Mouse (Mus musculus): ENCODE measurements at regions not wholly inside any gene's neighbourhood (a gene's known extent, or its start where the extent isn't known, plus 50 kb on each side); places are given as distances from the start of the nearest gene placed in this dataset.
A peak's percentile ranks its signal among the peaks of the same experiment; 100 is the strongest.

- Histone ChIP-seq H3K4me3 (replicated peaks) (no peak overlapping the region), H3K4me1 (no peaks in the 10 kb centered on the region), H3K9ac (replicated peaks) (no peak overlapping the region), H3K27me3 (replicated peaks) (no peaks in the 10 kb centered on the region), H3K36me3 (no peaks in the 10 kb centered on the region), H3K27ac (replicated peaks) (no peak overlapping the region), H3K9me3 (replicated peaks) (no peaks in the 10 kb centered on the region), H3K4me2 (no peak overlapping the region)
- WGBS = 74% methylated on average over 4 of the region's 4 CpGs
- ATAC-seq (ENCODE audit: low FRiP score) = no peak
Observed at GRCm38 (mm10) chr11:19659511-19659910, 264.7 kb upstream of the Spred2 start.

- Histone ChIP-seq H3K9ac (replicated peaks) (no peak overlapping the region), H3K9me3 (replicated peaks) (no peaks in the 10 kb centered on the region), H3K36me3 (no peaks in the 10 kb centered on the region), H3K27ac (replicated peaks) (no peak overlapping the region), H3K4me3 (replicated peaks) (no peak overlapping the region), H3K27me3 (replicated peaks) (no peaks in the 10 kb centered on the region), H3K4me1 (peaks cover 6% of the 10 kb centered on the region), H3K4me2 (no peak overlapping the region)
- WGBS = 91% methylated on average over 4 of the region's 4 CpGs
- no peak for ATAC-seq (ENCODE audit: low FRiP score)
Observed at GRCm38 (mm10) chr11:19666732-19667131, 257.4 kb upstream of the Spred2 start.

GRCm38 (mm10) chr11:19670853-19671530, 253.2 kb upstream of the Spred2 start:
- 28% methylated on average over 13 of the region's 13 CpGs for WGBS
- peak; percentile 82 for ATAC-seq (ENCODE audit: low FRiP score)

GRCm38 (mm10) chr11:19673012-19673411, 251.2 kb upstream of the Spred2 start:
- Histone ChIP-seq H3K27ac (replicated peaks) (no peak overlapping the region), H3K4me1 (peaks cover 6% of the 10 kb centered on the region), H3K27me3 (replicated peaks) (no peaks in the 10 kb centered on the region), H3K4me2 (no peak overlapping the region), H3K9ac (replicated peaks) (no peak overlapping the region), H3K4me3 (replicated peaks) (no peak overlapping the region), H3K36me3 (no peaks in the 10 kb centered on the region), H3K9me3 (replicated peaks) (no peaks in the 10 kb centered on the region)
- ATAC-seq (ENCODE audit: low FRiP score) = no peak
- 44% methylated on average over 1 of the region's 1 CpGs for WGBS

More at GRCm38 (mm10) chr11:19670853-19671530, 253.2 kb upstream of the Spred2 start:
- no peaks in the 10 kb centered on the region for H3K9me3 ChIP-seq (replicated peaks)
- H3K9ac ChIP-seq (replicated peaks) = no peak overlapping the region
- H3K27ac ChIP-seq (replicated peaks) = no peak overlapping the region
- no peak overlapping the region for H3K4me2 ChIP-seq
- H3K27me3 ChIP-seq (replicated peaks) = no peaks in the 10 kb centered on the region
- no peaks in the 10 kb centered on the region for H3K36me3 ChIP-seq
- peaks cover 6% of the 10 kb centered on the region for H3K4me1 ChIP-seq
- H3K4me3 ChIP-seq (replicated peaks) = no peak overlapping the region

- 91% methylated on average over 1 of the region's 1 CpGs for WGBS
- no peaks in the 10 kb centered on the region for H3K27me3 ChIP-seq (replicated peaks)
- H3K4me2 ChIP-seq = no peak overlapping the region
- H3K4me1 ChIP-seq = peaks cover 7% of the 10 kb centered on the region; the same call in 1 of the 2 replicates
- H3K9ac ChIP-seq (replicated peaks) = no peak overlapping the region
- no peak overlapping the region for H3K27ac ChIP-seq (replicated peaks)
- no peaks in the 10 kb centered on the region for H3K36me3 ChIP-seq
- no peak overlapping the region for H3K4me3 ChIP-seq (replicated peaks)
- no peak for ATAC-seq (ENCODE audit: low FRiP score)
- H3K9me3 ChIP-seq (replicated peaks) = no peaks in the 10 kb centered on the region
Observed at GRCm38 (mm10) chr11:19676514-19676913, 247.7 kb upstream of the Spred2 start.

GRCm38 (mm10) chr11:19679041-19679440, 245.1 kb upstream of the Spred2 start:
- no peak overlapping the region for H3K27ac ChIP-seq (replicated peaks)
- H3K27me3 ChIP-seq (replicated peaks) = no peaks in the 10 kb centered on the region
- no peak for ATAC-seq (ENCODE audit: low FRiP score)
- no peaks in the 10 kb centered on the region for H3K9me3 ChIP-seq (replicated peaks)
- peaks cover 7% of the 10 kb centered on the region; the same call in 1 of the 2 replicates for H3K4me1 ChIP-seq
- no peak overlapping the region for H3K9ac ChIP-seq (replicated peaks)
- no peak overlapping the region for H3K4me3 ChIP-seq (replicated peaks)
- H3K36me3 ChIP-seq = no peaks in the 10 kb centered on the region
- WGBS = 34% methylated on average over 2 of the region's 2 CpGs
- H3K4me2 ChIP-seq = no peak overlapping the region

- ATAC-seq (ENCODE audit: low FRiP score) = peak; percentile 80
- H3K27me3 ChIP-seq (replicated peaks) = no peaks in the 10 kb centered on the region
- H3K4me3 ChIP-seq (replicated peaks) = no peak overlapping the region
- 27% methylated on average over 5 of the region's 5 CpGs for WGBS
- peaks cover 7% of the 10 kb centered on the region; the same call in 1 of the 2 replicates for H3K4me1 ChIP-seq
- no peak overlapping the region for H3K9ac ChIP-seq (replicated peaks)
- no peaks in the 10 kb centered on the region for H3K36me3 ChIP-seq
- no peak overlapping the region for H3K27ac ChIP-seq (replicated peaks)
- no peak overlapping the region for H3K4me2 ChIP-seq
- H3K9me3 ChIP-seq (replicated peaks) = no peaks in the 10 kb centered on the region
Observed at GRCm38 (mm10) chr11:19679669-19680068, 244.5 kb upstream of the Spred2 start.

GRCm38 (mm10) chr11:19701198-19701597, 223.0 kb upstream of the Spred2 start:
- no peaks in the 10 kb centered on the region for H3K27me3 ChIP-seq (replicated peaks)
- 66% methylated on average over 3 of the region's 3 CpGs for WGBS
- ATAC-seq (ENCODE audit: low FRiP score) = no peak

GRCm38 (mm10) chr11:19708821-19709220, 215.4 kb upstream of the Spred2 start:
- WGBS = 74% methylated on average over 6 of the region's 6 CpGs
- Histone ChIP-seq H3K4me2 (no peak overlapping the region), H3K27me3 (replicated peaks) (no peaks in the 10 kb centered on the region), H3K4me3 (replicated peaks) (no peak overlapping the region), H3K36me3 (no peaks in the 10 kb centered on the region), H3K27ac (replicated peaks) (no peak overlapping the region), H3K9me3 (replicated peaks) (no peaks in the 10 kb centered on the region), H3K9ac (replicated peaks) (no peak overlapping the region), H3K4me1 (peaks cover 6% of the 10 kb centered on the region)
- ATAC-seq (ENCODE audit: low FRiP score) = no peak

More at GRCm38 (mm10) chr11:19701198-19701597, 223.0 kb upstream of the Spred2 start:
- Histone ChIP-seq H3K36me3 (no peaks in the 10 kb centered on the region), H3K4me3 (replicated peaks) (no peak overlapping the region), H3K27ac (replicated peaks) (no peak overlapping the region), H3K4me2 (no peak overlapping the region), H3K9me3 (replicated peaks) (no peaks in the 10 kb centered on the region), H3K4me1 (no peaks in the 10 kb centered on the region), H3K9ac (replicated peaks) (no peak overlapping the region)

- Histone ChIP-seq H3K9me3 (replicated peaks) (no peaks in the 10 kb centered on the region), H3K4me2 (no peak overlapping the region), H3K36me3 (no peaks in the 10 kb centered on the region), H3K27ac (replicated peaks) (no peak overlapping the region), H3K9ac (replicated peaks) (no peak overlapping the region), H3K4me3 (replicated peaks) (no peak overlapping the region), H3K4me1 (peaks cover 10% of the 10 kb centered on the region), H3K27me3 (replicated peaks) (no peaks in the 10 kb centered on the region)
- no peak for ATAC-seq (ENCODE audit: low FRiP score)
- WGBS = 30% methylated on average over 8 of the region's 8 CpGs
Observed at GRCm38 (mm10) chr11:19709337-19709736, 214.8 kb upstream of the Spred2 start.

GRCm38 (mm10) chr11:19713091-19713490, 211.1 kb upstream of the Spred2 start:
- Histone ChIP-seq H3K4me1 (peaks cover 10% of the 10 kb centered on the region), H3K4me3 (replicated peaks) (no peak overlapping the region), H3K9ac (replicated peaks) (no peak overlapping the region), H3K9me3 (replicated peaks) (no peaks in the 10 kb centered on the region), H3K27me3 (replicated peaks) (no peaks in the 10 kb centered on the region), H3K4me2 (peak overlapping the region; percentile 43), H3K27ac (replicated peaks) (no peak overlapping the region), H3K36me3 (no peaks in the 10 kb centered on the region)
- 25% methylated on average over 8 of the region's 8 CpGs for WGBS
- ATAC-seq (ENCODE audit: low FRiP score) = no peak; the same call in 1 of the 2 replicates

GRCm38 (mm10) chr11:19713597-19713996, 210.6 kb upstream of the Spred2 start:
- Histone ChIP-seq H3K9ac (replicated peaks) (no peak overlapping the region), H3K4me3 (replicated peaks) (peak overlapping the region; percentile 17; the same call in 1 of the 2 replicates), H3K4me1 (peaks cover 10% of the 10 kb centered on the region), H3K27ac (replicated peaks) (0 out of 2 replicates have a peak overlapping the region, but pooled peaks have one; percentile 23), H3K9me3 (replicated peaks) (no peaks in the 10 kb centered on the region), H3K36me3 (no peaks in the 10 kb centered on the region), H3K27me3 (replicated peaks) (no peaks in the 10 kb centered on the region), H3K4me2 (peak overlapping the region; percentile 43)
- no peak for ATAC-seq (ENCODE audit: low FRiP score)
- 58% methylated on average over 20 of the region's 20 CpGs for WGBS

Data from neural tube, embryonic 15.5 days (tissue).